In the genomic region with DNA sequence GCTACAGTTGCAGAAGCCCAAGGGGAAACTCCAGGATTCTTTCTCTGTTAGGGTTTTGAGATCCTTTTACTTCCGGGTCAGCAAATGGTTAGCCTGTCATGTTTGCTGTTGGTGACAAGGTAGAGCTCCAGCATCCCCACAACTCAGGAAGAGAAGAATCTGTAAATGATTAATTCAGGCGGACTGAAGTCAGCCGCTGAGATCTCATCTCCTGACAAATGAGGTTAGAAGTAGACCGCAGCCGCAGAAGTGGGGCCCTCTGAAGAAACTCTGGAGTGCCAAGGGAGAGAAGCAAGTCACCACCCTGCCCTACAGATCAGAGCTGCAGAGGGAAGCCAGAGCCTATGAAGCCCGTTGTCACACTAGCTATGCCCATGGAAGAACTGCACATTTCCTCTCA, we compare ENCODE assay signal across 13 mouse cellular contexts. TPM values are rescaled to one million over a fixed set of nuclear protein-coding genes. Genes with fewer than 3 reads are reported as not detected.
"Had no signal": no experiment of that assay in that cellular context is flagged by ENCODE, and none has a peak within 500 bp of the region (broad histone marks: within the 10 kb centered on the region; RNA-seq: fewer than 3 reads in every experiment).

No protein-coding gene starts in this region.

- DNase-seq: lung, adult 2 months; lung, postnatal 36 days; thymus, adult 2 months; thymus, postnatal 36 days had no signal

- H3K27me3 ChIP-seq: hindbrain, embryonic 15.5 days; liver, embryonic 15.5 days; midbrain, embryonic 13.5 days had no signal

- H3K36me3 ChIP-seq: hindbrain, embryonic 15.5 days; limb, embryonic 10.5 days; liver, embryonic 15.5 days; midbrain, embryonic 13.5 days had no signal

- H3K9me3 ChIP-seq: hindbrain, embryonic 15.5 days; limb, embryonic 10.5 days; liver, embryonic 15.5 days; midbrain, embryonic 13.5 days had no signal

- H3K4me2 ChIP-seq: hindbrain, embryonic 15.5 days; liver, embryonic 11.5 days; liver, embryonic 15.5 days; midbrain, embryonic 13.5 days had no signal

- H3K4me1 ChIP-seq: hindbrain, embryonic 15.5 days; limb, embryonic 10.5 days; liver, embryonic 15.5 days had no signal

- H3K4me3 ChIP-seq: hindbrain, embryonic 15.5 days; layer of hippocampus, adult 2 months; limb, embryonic 10.5 days; liver, embryonic 15.5 days; midbrain, embryonic 13.5 days had no signal

- H3K9ac ChIP-seq: hindbrain, embryonic 15.5 days; liver, embryonic 15.5 days; midbrain, embryonic 13.5 days had no signal

- ATAC-seq: lung, postnatal 0 days; midbrain, embryonic 13.5 days had no signal

- H3K27ac ChIP-seq: hindbrain, embryonic 15.5 days; layer of hippocampus, adult 2 months; limb, embryonic 10.5 days; liver, embryonic 15.5 days; midbrain, embryonic 13.5 days; stomach, postnatal 0 days had no signal

RNA-seq across cellular contexts. Expression of a gene that starts 37.4 kb away (rescaled TPM):
- total RNA-seq: megakaryocyte progenitor cell, adult 5-6 weeks had no signal
